In genomic region chr3:107221608-107222007, GRCm38 (mm10) we compare ENCODE assay signal across 14 mouse cellular contexts. TPM values are rescaled to one million over a fixed set of nuclear protein-coding genes. Genes with fewer than 3 reads are reported as not detected.
"Had no signal": no experiment of that assay in that cellular context is flagged by ENCODE, and none has a peak within 500 bp of the region (broad histone marks: within the 10 kb centered on the region; RNA-seq: fewer than 3 reads in every experiment).

TSS of gene Cym (minus strand) at chr3:107221732.

- H3K9me3 ChIP-seq: limb, embryonic 15.5 days; midbrain, embryonic 15.5 days; neural tube, embryonic 12.5 days had no signal

- H3K4me3 ChIP-seq: limb, embryonic 15.5 days; liver, embryonic 12.5 days; midbrain, embryonic 15.5 days; neural tube, embryonic 12.5 days had no signal

- H3K9ac ChIP-seq: limb, embryonic 15.5 days; liver, embryonic 12.5 days; midbrain, embryonic 15.5 days; neural tube, embryonic 12.5 days had no signal

- ATAC-seq: liver, embryonic 12.5 days; midbrain, embryonic 15.5 days had no signal

- H3K27ac ChIP-seq: limb, embryonic 15.5 days; liver, embryonic 12.5 days; midbrain, embryonic 15.5 days; neural tube, embryonic 12.5 days had no signal

- DNase-seq: kidney, adult 18-20 months; kidney, postnatal 10 days; kidney, postnatal 4 days; layer of hippocampus, postnatal 36 days; lung, postnatal 14 days; right cerebral cortex, postnatal 4 days; spleen, adult 18-20 months; thymus, adult 18-20 months had no signal

- H3K4me1 ChIP-seq: limb, embryonic 15.5 days; liver, embryonic 12.5 days; midbrain, embryonic 15.5 days; neural tube, embryonic 12.5 days had no signal

- H3K4me2 ChIP-seq: limb, embryonic 15.5 days; liver, embryonic 12.5 days; midbrain, embryonic 15.5 days; neural tube, embryonic 12.5 days had no signal

- H3K36me3 ChIP-seq: limb, embryonic 15.5 days; liver, embryonic 12.5 days; midbrain, embryonic 15.5 days; neural tube, embryonic 12.5 days had no signal

- H3K27me3 ChIP-seq: midbrain, embryonic 15.5 days; neural tube, embryonic 12.5 days had no signal

RNA-seq across cellular contexts. Expression of gene Cym, which starts in this region (rescaled TPM):
- polyA plus RNA-seq: kidney, embryonic 14.5 days; limb, embryonic 11.5 days; liver, embryonic 12.5 days; neural tube, embryonic 12.5 days had no signal
